Mouse (Mus musculus): Measurements from ENCODE around the gene Yipf3.

Yipf3 gene

GRCm38 (mm10) chr17:46247512-46248188 lies at the start of gene Yipf3, which contains the start of gene Polr1c:
Gene Yipf3, plus strand, starts transcription at chr17:46248080.
Gene Polr1c, minus strand, starts transcription at chr17:46248054.
- peak; percentile 95 to 97 for DNase-seq

- no peak for DNase-seq
Observed at GRCm38 (mm10) chr17:46201151-46201550, 46.7 kb upstream of the Yipf3 start.

GRCm38 (mm10) chr17:46202421-46203071 lies 45.3 kb upstream of the Yipf3 start, which contains the start of the genes Polh and Xpo5:
Gene Polh, minus strand, starts transcription at chr17:46202645.
Gene Xpo5, plus strand, starts transcription at chr17:46202782.
- DNase-seq: peak; percentile 95 to 97

- DNase-seq: no peak
Observed at GRCm38 (mm10) chr17:46203078-46203477, 44.8 kb upstream of the Yipf3 start.

- no peak for DNase-seq
Observed at GRCm38 (mm10) chr17:46206676-46207075, 41.2 kb upstream of the Yipf3 start.

- DNase-seq: no peak
Observed at GRCm38 (mm10) chr17:46210550-46210949, 37.3 kb upstream of the Yipf3 start.

GRCm38 (mm10) chr17:46221601-46222000 lies 26.3 kb upstream of the Yipf3 start:
- DNase-seq: no peak

- DNase-seq: no peak
Observed at GRCm38 (mm10) chr17:46227576-46227975, 20.3 kb upstream of the Yipf3 start.

- no peak for DNase-seq
Observed at GRCm38 (mm10) chr17:46236067-46236466, 11.8 kb upstream of the Yipf3 start.

GRCm38 (mm10) chr17:46237079-46237478 lies 10.8 kb upstream of the Yipf3 start:
- no peak for DNase-seq

GRCm38 (mm10) chr17:46237480-46237879 lies 10.4 kb upstream of the Yipf3 start:
- DNase-seq: no peak

GRCm38 (mm10) chr17:46239516-46240114 lies 8.3 kb upstream of the Yipf3 start:
- no peak for DNase-seq

GRCm38 (mm10) chr17:46241471-46241870 lies 6.4 kb upstream of the Yipf3 start:
- DNase-seq: no peak

GRCm38 (mm10) chr17:46242274-46242673 lies 5.6 kb upstream of the Yipf3 start:
- DNase-seq: no peak

GRCm38 (mm10) chr17:46242993-46243392 lies 4.9 kb upstream of the Yipf3 start:
- no peak for DNase-seq

GRCm38 (mm10) chr17:46243624-46244023 lies 4.3 kb upstream of the Yipf3 start:
- no peak for DNase-seq

- peak in 1 of 2 experiments; percentile 41 for DNase-seq
Observed at GRCm38 (mm10) chr17:46244579-46244978, 3.3 kb upstream of the Yipf3 start.

- no peak for DNase-seq
Observed at GRCm38 (mm10) chr17:46248189-46248522, 276 bp downstream of the Yipf3 start.

GRCm38 (mm10) chr17:46251174-46251573 lies 3.3 kb downstream of the Yipf3 start:
- no peak for DNase-seq

GRCm38 (mm10) chr17:46252571-46253451 lies 4.9 kb downstream of the Yipf3 start:
- no peak for DNase-seq

GRCm38 (mm10) chr17:46253452-46254084 lies 5.7 kb downstream of the Yipf3 start, which contains the start of gene Lrrc73:
Gene Lrrc73, plus strand, starts transcription at chr17:46253531.
- peak; percentile 93 to 97 for DNase-seq

- DNase-seq: peak in 1 of 2 experiments; percentile 68
Observed at GRCm38 (mm10) chr17:46254106-46254505, 6.2 kb downstream of the Yipf3 start.

Data from cerebellum, postnatal 25 days (tissue).